Mouse (Mus musculus): ENCODE data around the gene Cyp4f39. TPM values are rescaled to one million over a fixed set of nuclear protein-coding genes. Genes with fewer than 3 reads are reported as not detected.
"Not testable (repeated sequence)": the region's sequence is repeated elsewhere in the genome, so short reads cannot be mapped to it uniquely, and the experiment has no call there.

The Cyp4f39 gene
- polyA plus RNA-seq, 1 experiment from 2014 or later: not detected

- Histone ChIP-seq H3K36me3 (ENCODE audit: control insufficient read depth, insufficient read depth, low read length) (no peaks in the 10 kb centered on the region), H3K27me3 (ENCODE audit: control insufficient read depth, insufficient read depth, low read length) (peaks cover 29% of the 10 kb centered on the region), H3K27ac (ENCODE audit: low read depth, low read length) (no peak overlapping the region), H3K9ac (ENCODE audit: low read depth, low read length) (no peak overlapping the region), H3K4me3 (ENCODE audit: low read depth, low read length) (no peak overlapping the region), H3K4me1 (ENCODE audit: control insufficient read depth, insufficient read depth, low read length) (no peaks in the 10 kb centered on the region), H3K4me2 (no peak overlapping the region), H3K9me3 (replicated peaks; ENCODE audit: control insufficient read depth, low read length) (no peaks in the 10 kb centered on the region)
- ATAC-seq (replicated peaks; ENCODE audit: insufficient number of reproducible peaks, low FRiP score, low TSS enrichment): no peak
- WGBS (ENCODE audit: insufficient replicate concordance): 57% methylated on average over 2 of the region's 2 CpGs
Observed at GRCm38 (mm10) chr17:32478727-32479126, 26.2 kb downstream of the Cyp4f39 start.

GRCm38 (mm10) chr17:32479554-32480506 lies 27.3 kb downstream of the Cyp4f39 start:
- no peaks in the 10 kb centered on the region for H3K36me3 ChIP-seq (ENCODE audit: control insufficient read depth, insufficient read depth, low read length)
- no peak overlapping the region for H3K9ac ChIP-seq (ENCODE audit: low read depth, low read length)
- H3K4me2 ChIP-seq: no peak overlapping the region
- ATAC-seq (replicated peaks; ENCODE audit: insufficient number of reproducible peaks, low FRiP score, low TSS enrichment): no peak
- 15% methylated on average over 8 of the region's 8 CpGs for WGBS (ENCODE audit: insufficient replicate concordance)
- H3K9me3 ChIP-seq (replicated peaks; ENCODE audit: control insufficient read depth, low read length): no peaks in the 10 kb centered on the region
- H3K4me3 ChIP-seq (ENCODE audit: low read depth, low read length): no peak overlapping the region
- H3K27ac ChIP-seq (ENCODE audit: low read depth, low read length): no peak overlapping the region
- no peaks in the 10 kb centered on the region for H3K4me1 ChIP-seq (ENCODE audit: control insufficient read depth, insufficient read depth, low read length)
- peaks cover 35% of the 10 kb centered on the region for H3K27me3 ChIP-seq (ENCODE audit: control insufficient read depth, insufficient read depth, low read length)

GRCm38 (mm10) chr17:32481766-32482165 lies 29.2 kb downstream of the Cyp4f39 start:
- Histone ChIP-seq H3K4me2 (no peak overlapping the region), H3K4me1 (ENCODE audit: control insufficient read depth, insufficient read depth, low read length) (no peaks in the 10 kb centered on the region), H3K36me3 (ENCODE audit: control insufficient read depth, insufficient read depth, low read length) (no peaks in the 10 kb centered on the region), H3K27me3 (ENCODE audit: control insufficient read depth, insufficient read depth, low read length) (peaks cover 38% of the 10 kb centered on the region), H3K4me3 (ENCODE audit: low read depth, low read length) (no peak overlapping the region), H3K27ac (ENCODE audit: low read depth, low read length) (no peak overlapping the region), H3K9ac (ENCODE audit: low read depth, low read length) (no peak overlapping the region), H3K9me3 (replicated peaks; ENCODE audit: control insufficient read depth, low read length) (no peaks in the 10 kb centered on the region)
- no peak for ATAC-seq (replicated peaks; ENCODE audit: insufficient number of reproducible peaks, low FRiP score, low TSS enrichment)
- WGBS (ENCODE audit: insufficient replicate concordance): 65% methylated on average over 14 of the region's 14 CpGs

- H3K36me3 ChIP-seq (ENCODE audit: control insufficient read depth, insufficient read depth, low read length): no peaks in the 10 kb centered on the region
- no peaks in the 10 kb centered on the region for H3K9me3 ChIP-seq (replicated peaks; ENCODE audit: control insufficient read depth, low read length)
- 16% methylated on average over 18 of the region's 18 CpGs for WGBS (ENCODE audit: insufficient replicate concordance)
- no peak for ATAC-seq (replicated peaks; ENCODE audit: insufficient number of reproducible peaks, low FRiP score, low TSS enrichment)
- peaks cover 38% of the 10 kb centered on the region for H3K27me3 ChIP-seq (ENCODE audit: control insufficient read depth, insufficient read depth, low read length)
- no peak overlapping the region for H3K4me3 ChIP-seq (ENCODE audit: low read depth, low read length)
- no peaks in the 10 kb centered on the region for H3K4me1 ChIP-seq (ENCODE audit: control insufficient read depth, insufficient read depth, low read length)
- no peak overlapping the region for H3K27ac ChIP-seq (ENCODE audit: low read depth, low read length)
- H3K4me2 ChIP-seq: peak overlapping the region; percentile 47
- no peak overlapping the region for H3K9ac ChIP-seq (ENCODE audit: low read depth, low read length)
Observed at GRCm38 (mm10) chr17:32483200-32483599, 30.7 kb downstream of the Cyp4f39 start.

GRCm38 (mm10) chr17:32492349-32492980 lies 39.9 kb downstream of the Cyp4f39 start:
- WGBS (ENCODE audit: insufficient replicate concordance): 10% methylated on average over 30 of the region's 30 CpGs
- H3K4me2 ChIP-seq: peak overlapping the region; percentile 64
- H3K27me3 ChIP-seq (ENCODE audit: control insufficient read depth, insufficient read depth, low read length): peaks cover 9% of the 10 kb centered on the region; the same call in 1 of the 2 replicates
- H3K4me1 ChIP-seq (ENCODE audit: control insufficient read depth, insufficient read depth, low read length): no peaks in the 10 kb centered on the region
- peak overlapping the region; percentile 29 for H3K4me3 ChIP-seq (ENCODE audit: low read depth, low read length)
- no peaks in the 10 kb centered on the region for H3K36me3 ChIP-seq (ENCODE audit: control insufficient read depth, insufficient read depth, low read length)
- no peak overlapping the region for H3K27ac ChIP-seq (ENCODE audit: low read depth, low read length)
- peak overlapping the region; percentile 1; the same call in 1 of the 2 replicates for H3K9ac ChIP-seq (ENCODE audit: low read depth, low read length)
- no peaks in the 10 kb centered on the region for H3K9me3 ChIP-seq (replicated peaks; ENCODE audit: control insufficient read depth, low read length)
- 0 out of 2 replicates have a peak, but pooled peaks have one; percentile 57 for ATAC-seq (replicated peaks; ENCODE audit: insufficient number of reproducible peaks, low FRiP score, low TSS enrichment)

- 67% methylated on average over 1 of the region's 1 CpGs for WGBS (ENCODE audit: insufficient replicate concordance)
- no peak overlapping the region for H3K4me2 ChIP-seq
- H3K27me3 ChIP-seq (ENCODE audit: control insufficient read depth, insufficient read depth, low read length): peaks cover 9% of the 10 kb centered on the region; the same call in 1 of the 2 replicates
- H3K4me1 ChIP-seq (ENCODE audit: control insufficient read depth, insufficient read depth, low read length): no peaks in the 10 kb centered on the region
- H3K9ac ChIP-seq (ENCODE audit: low read depth, low read length): no peak overlapping the region
- H3K4me3 ChIP-seq (ENCODE audit: low read depth, low read length): no peak overlapping the region
- no peaks in the 10 kb centered on the region for H3K36me3 ChIP-seq (ENCODE audit: control insufficient read depth, insufficient read depth, low read length)
- no peak for ATAC-seq (replicated peaks; ENCODE audit: insufficient number of reproducible peaks, low FRiP score, low TSS enrichment)
- no peaks in the 10 kb centered on the region for H3K9me3 ChIP-seq (replicated peaks; ENCODE audit: control insufficient read depth, low read length)
- no peak overlapping the region for H3K27ac ChIP-seq (ENCODE audit: low read depth, low read length)
Observed at GRCm38 (mm10) chr17:32494601-32495000, 42.1 kb downstream of the Cyp4f39 start.

- 71% methylated on average over 4 of the region's 4 CpGs for WGBS (ENCODE audit: insufficient replicate concordance)
- not testable (repeated sequence) for H3K9ac ChIP-seq (ENCODE audit: low read depth, low read length); H3K27ac ChIP-seq (ENCODE audit: low read depth, low read length); H3K36me3 ChIP-seq (ENCODE audit: control insufficient read depth, insufficient read depth, low read length); ATAC-seq (replicated peaks; ENCODE audit: insufficient number of reproducible peaks, low FRiP score, low TSS enrichment); H3K4me3 ChIP-seq (ENCODE audit: low read depth, low read length); H3K4me1 ChIP-seq (ENCODE audit: control insufficient read depth, insufficient read depth, low read length); H3K27me3 ChIP-seq (ENCODE audit: control insufficient read depth, insufficient read depth, low read length); H3K4me2 ChIP-seq; H3K9me3 ChIP-seq (replicated peaks; ENCODE audit: control insufficient read depth, low read length)
Observed at GRCm38 (mm10) chr17:32500511-32500910, 48.0 kb downstream of the Cyp4f39 start.

GRCm38 (mm10) chr17:32501051-32501450 lies 48.5 kb downstream of the Cyp4f39 start:
- Histone ChIP-seq H3K4me1 (ENCODE audit: control insufficient read depth, insufficient read depth, low read length) (peaks cover 4% of the 10 kb centered on the region; the same call in 1 of the 2 replicates), H3K9ac (ENCODE audit: low read depth, low read length) (no peak overlapping the region), H3K27ac (ENCODE audit: low read depth, low read length) (no peak overlapping the region), H3K4me3 (ENCODE audit: low read depth, low read length) (no peak overlapping the region), H3K36me3 (ENCODE audit: control insufficient read depth, insufficient read depth, low read length) (no peaks in the 10 kb centered on the region), H3K9me3 (replicated peaks; ENCODE audit: control insufficient read depth, low read length) (no peaks in the 10 kb centered on the region), H3K27me3 (ENCODE audit: control insufficient read depth, insufficient read depth, low read length) (no peaks in the 10 kb centered on the region), H3K4me2 (no peak overlapping the region)
- no peak for ATAC-seq (replicated peaks; ENCODE audit: insufficient number of reproducible peaks, low FRiP score, low TSS enrichment)
- 61% methylated on average over 3 of the region's 3 CpGs for WGBS (ENCODE audit: insufficient replicate concordance)
